Mouse (Mus musculus): ENCODE results near the gene Rxfp2. TPM values are rescaled to one million over a fixed set of nuclear protein-coding genes. Genes with fewer than 3 reads are reported as not detected.

Gene Rxfp2
- polyA plus RNA-seq, 1 experiment = not detected

DNA sequence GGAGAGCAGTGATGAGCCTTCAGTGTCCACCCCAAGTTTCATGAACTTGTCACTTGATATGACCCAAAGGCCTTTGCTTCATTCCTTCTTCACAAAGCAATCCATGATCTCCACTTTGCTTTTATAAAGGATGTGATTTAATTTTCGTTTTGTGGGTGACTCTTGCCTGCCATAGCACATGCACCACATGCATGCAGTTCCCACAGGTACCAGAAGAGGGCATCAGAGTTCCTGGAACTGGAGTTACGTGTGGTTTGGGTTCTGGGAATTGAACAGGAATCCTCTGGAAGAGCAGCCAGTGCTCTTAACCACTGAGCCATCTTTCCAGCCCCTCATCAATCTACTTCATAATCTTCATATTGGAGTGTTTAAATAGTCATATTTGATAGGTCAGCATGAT, 26.1 kb downstream of the Rxfp2 start:
- no peak for TF ChIP-seq USF1 (IDR thresholded peaks at IDR 0.05; ENCODE audit: low read depth)
- TF ChIP-seq CEBPB (IDR thresholded peaks at IDR 0.05; ENCODE audit: low read depth) = no peak
- TF ChIP-seq MYOD1 (IDR thresholded peaks at IDR 0.05; ENCODE audit: control insufficient read depth, insufficient read length, low read depth) = no peak
- no peak for TF ChIP-seq MAX (IDR thresholded peaks at IDR 0.05)
- no peak for TF ChIP-seq FOSL1 (IDR thresholded peaks at IDR 0.05; ENCODE audit: insufficient read depth, low read length, poor library complexity, severe bottlenecking)
- no peak for TF ChIP-seq CTCF (IDR thresholded peaks at IDR 0.05; ENCODE audit: control insufficient read depth, insufficient read depth, insufficient read length)
- no peak for TF ChIP-seq MYOG (IDR thresholded peaks at IDR 0.05; ENCODE audit: control insufficient read depth, extremely low read depth, insufficient read length)
- Histone ChIP-seq H3K79me2 (ENCODE audit: control insufficient read depth, insufficient read depth) (no peaks in the 10 kb centered on the region), H3K4me3 (ENCODE audit: insufficient read depth, poor library complexity, severe bottlenecking) (no peak overlapping the region), H3K27me3 (ENCODE audit: control insufficient read depth, insufficient read depth, insufficient read length) (no peaks in the 10 kb centered on the region), H3ac (ENCODE audit: control insufficient read depth, insufficient read length, low read depth) (no peak overlapping the region), H3K36me3 (ENCODE audit: control insufficient read depth, insufficient read depth) (no peaks in the 10 kb centered on the region), H3K79me3 (ENCODE audit: low read depth) (no peaks in the 10 kb centered on the region)

DNA sequence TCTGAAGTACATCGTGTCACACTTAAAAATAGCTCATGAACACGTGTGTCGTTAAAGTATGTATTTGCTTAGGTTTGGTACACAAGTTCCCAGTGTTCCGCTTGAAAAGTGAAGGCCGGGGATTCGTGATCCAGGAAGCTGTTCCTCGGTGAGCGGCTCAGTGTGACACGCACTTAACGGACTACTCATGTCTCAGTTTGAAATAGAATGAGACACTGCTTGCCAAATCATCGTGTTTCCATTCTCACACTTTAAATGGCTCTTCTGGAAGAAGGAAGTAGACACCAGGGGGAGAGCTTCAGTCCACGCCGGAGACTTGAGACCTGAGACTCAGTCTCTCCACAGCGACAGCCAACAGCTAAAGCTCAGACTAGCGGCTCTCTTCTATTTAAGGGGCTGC, 28.0 kb downstream of the Rxfp2 start:
- Histone ChIP-seq H3ac (ENCODE audit: control insufficient read depth, insufficient read length, low read depth) (no peak overlapping the region), H3K4me3 (ENCODE audit: insufficient read depth, poor library complexity, severe bottlenecking) (no peak overlapping the region), H3K36me3 (ENCODE audit: control insufficient read depth, insufficient read depth) (no peaks in the 10 kb centered on the region), H3K79me2 (ENCODE audit: control insufficient read depth, insufficient read depth) (no peaks in the 10 kb centered on the region), H3K79me3 (ENCODE audit: low read depth) (no peaks in the 10 kb centered on the region), H3K27me3 (ENCODE audit: control insufficient read depth, insufficient read depth, insufficient read length) (no peaks in the 10 kb centered on the region)
- TF ChIP-seq MYOD1 (IDR thresholded peaks at IDR 0.05; ENCODE audit: control insufficient read depth, insufficient read length, low read depth) (no peak), USF1 (IDR thresholded peaks at IDR 0.05; ENCODE audit: low read depth) (no peak), MAX (IDR thresholded peaks at IDR 0.05) (no peak), FOSL1 (IDR thresholded peaks at IDR 0.05; ENCODE audit: insufficient read depth, low read length, poor library complexity, severe bottlenecking) (no peak), CEBPB (IDR thresholded peaks at IDR 0.05; ENCODE audit: low read depth) (no peak), CTCF (IDR thresholded peaks at IDR 0.05; ENCODE audit: control insufficient read depth, insufficient read depth, insufficient read length) (no peak), MYOG (IDR thresholded peaks at IDR 0.05; ENCODE audit: control insufficient read depth, extremely low read depth, insufficient read length) (no peak)

DNA sequence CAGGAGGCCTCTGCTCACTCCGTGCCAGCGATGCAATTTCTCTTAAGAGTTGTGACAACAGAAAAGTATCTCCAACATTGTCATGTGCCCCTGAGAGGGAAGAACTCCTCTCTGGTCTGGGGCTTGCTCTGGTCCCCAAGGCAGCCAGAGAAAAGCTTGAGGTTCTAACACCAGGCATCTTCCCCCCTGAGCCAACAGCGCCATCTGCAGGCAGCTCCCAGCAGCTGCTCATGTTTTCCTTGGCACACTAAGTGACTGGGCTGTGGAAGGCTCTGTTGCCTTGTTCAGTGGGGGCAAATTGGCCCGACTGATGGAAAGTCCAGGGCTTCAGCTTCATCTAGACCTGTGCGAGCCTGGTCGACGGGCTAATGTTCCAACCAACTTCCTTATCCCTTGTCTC, 31.5 kb downstream of the Rxfp2 start:
- no peak overlapping the region for H3ac ChIP-seq (ENCODE audit: control insufficient read depth, insufficient read length, low read depth)
- no peaks in the 10 kb centered on the region for H3K79me2 ChIP-seq (ENCODE audit: control insufficient read depth, insufficient read depth)
- H3K27me3 ChIP-seq (ENCODE audit: control insufficient read depth, insufficient read depth, insufficient read length) = no peaks in the 10 kb centered on the region
- H3K4me3 ChIP-seq (ENCODE audit: insufficient read depth, poor library complexity, severe bottlenecking) = no peak overlapping the region
- TF ChIP-seq USF1 (IDR thresholded peaks at IDR 0.05; ENCODE audit: low read depth) = no peak
- TF ChIP-seq MYOD1 (IDR thresholded peaks at IDR 0.05; ENCODE audit: control insufficient read depth, insufficient read length, low read depth) = no peak
- TF ChIP-seq CEBPB (IDR thresholded peaks at IDR 0.05; ENCODE audit: low read depth) = no peak
- no peak for TF ChIP-seq FOSL1 (IDR thresholded peaks at IDR 0.05; ENCODE audit: insufficient read depth, low read length, poor library complexity, severe bottlenecking)
- no peak for TF ChIP-seq CTCF (IDR thresholded peaks at IDR 0.05; ENCODE audit: control insufficient read depth, insufficient read depth, insufficient read length)
- TF ChIP-seq MYOG (IDR thresholded peaks at IDR 0.05; ENCODE audit: control insufficient read depth, extremely low read depth, insufficient read length) = no peak
- TF ChIP-seq MAX (IDR thresholded peaks at IDR 0.05) = no peak
- H3K36me3 ChIP-seq (ENCODE audit: control insufficient read depth, insufficient read depth) = no peaks in the 10 kb centered on the region
- H3K79me3 ChIP-seq (ENCODE audit: low read depth) = no peaks in the 10 kb centered on the region

DNA sequence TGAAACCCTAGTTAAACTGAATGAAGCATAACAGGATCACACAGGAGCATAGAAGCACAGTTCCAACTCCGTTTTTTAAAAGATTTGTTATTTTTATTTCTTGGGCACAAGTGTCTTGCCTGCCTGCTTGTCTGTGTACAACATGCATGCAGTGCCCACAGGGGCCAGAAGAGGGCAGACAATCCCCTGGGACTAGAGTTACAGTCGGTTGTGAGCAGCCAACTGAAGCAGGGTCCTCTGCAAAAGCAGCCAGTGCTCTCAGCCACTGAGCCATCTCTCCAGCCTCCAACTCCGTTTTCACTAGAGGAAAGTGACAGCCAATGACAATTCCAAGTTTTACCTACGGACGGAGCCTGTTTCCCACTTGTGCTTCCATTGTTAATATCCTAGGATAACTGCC, 33.4 kb downstream of the Rxfp2 start:
- Histone ChIP-seq H3K4me3 (ENCODE audit: insufficient read depth, poor library complexity, severe bottlenecking) (no peak overlapping the region), H3K36me3 (ENCODE audit: control insufficient read depth, insufficient read depth) (no peaks in the 10 kb centered on the region), H3K79me3 (ENCODE audit: low read depth) (no peaks in the 10 kb centered on the region), H3ac (ENCODE audit: control insufficient read depth, insufficient read length, low read depth) (no peak overlapping the region), H3K27me3 (ENCODE audit: control insufficient read depth, insufficient read depth, insufficient read length) (no peaks in the 10 kb centered on the region), H3K79me2 (ENCODE audit: control insufficient read depth, insufficient read depth) (no peaks in the 10 kb centered on the region)
- TF ChIP-seq CEBPB (IDR thresholded peaks at IDR 0.05; ENCODE audit: low read depth) = no peak
- TF ChIP-seq USF1 (IDR thresholded peaks at IDR 0.05; ENCODE audit: low read depth) = no peak
- no peak for TF ChIP-seq CTCF (IDR thresholded peaks at IDR 0.05; ENCODE audit: control insufficient read depth, insufficient read depth, insufficient read length)
- no peak for TF ChIP-seq MYOD1 (IDR thresholded peaks at IDR 0.05; ENCODE audit: control insufficient read depth, insufficient read length, low read depth)
- no peak for TF ChIP-seq FOSL1 (IDR thresholded peaks at IDR 0.05; ENCODE audit: insufficient read depth, low read length, poor library complexity, severe bottlenecking)
- TF ChIP-seq MYOG (IDR thresholded peaks at IDR 0.05; ENCODE audit: control insufficient read depth, extremely low read depth, insufficient read length) = no peak
- TF ChIP-seq MAX (IDR thresholded peaks at IDR 0.05) = no peak

DNA sequence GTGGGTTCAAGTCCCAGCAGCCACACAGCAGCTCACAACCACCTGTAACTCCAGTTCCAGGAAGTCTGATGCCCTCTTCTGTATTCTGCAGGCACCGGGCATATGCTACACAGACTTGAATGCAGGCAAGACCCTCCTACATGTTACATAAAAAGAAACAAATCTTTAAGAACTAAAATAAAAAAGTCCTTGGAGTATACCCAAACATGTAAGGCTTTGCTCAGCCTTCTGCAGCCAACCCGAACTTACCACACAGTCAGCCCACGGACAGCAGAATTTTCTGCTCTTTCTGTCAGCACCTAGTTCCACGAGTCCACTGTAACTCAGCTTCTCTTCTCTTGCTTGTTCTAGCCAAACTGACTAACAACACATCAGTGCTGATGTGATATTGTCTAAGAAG, 34.8 kb downstream of the Rxfp2 start:
- H3K27me3 ChIP-seq (ENCODE audit: control insufficient read depth, insufficient read depth, insufficient read length) = no peaks in the 10 kb centered on the region
- TF ChIP-seq CEBPB (IDR thresholded peaks at IDR 0.05; ENCODE audit: low read depth) (no peak), FOSL1 (IDR thresholded peaks at IDR 0.05; ENCODE audit: insufficient read depth, low read length, poor library complexity, severe bottlenecking) (no peak), CTCF (IDR thresholded peaks at IDR 0.05; ENCODE audit: control insufficient read depth, insufficient read depth, insufficient read length) (no peak), MYOG (IDR thresholded peaks at IDR 0.05; ENCODE audit: control insufficient read depth, extremely low read depth, insufficient read length) (no peak), MYOD1 (IDR thresholded peaks at IDR 0.05; ENCODE audit: control insufficient read depth, insufficient read length, low read depth) (no peak), MAX (IDR thresholded peaks at IDR 0.05) (no peak), USF1 (IDR thresholded peaks at IDR 0.05; ENCODE audit: low read depth) (no peak)
- no peak overlapping the region for H3K4me3 ChIP-seq (ENCODE audit: insufficient read depth, poor library complexity, severe bottlenecking)
- H3K79me3 ChIP-seq (ENCODE audit: low read depth) = no peaks in the 10 kb centered on the region
- H3K36me3 ChIP-seq (ENCODE audit: control insufficient read depth, insufficient read depth) = no peaks in the 10 kb centered on the region
- no peak overlapping the region for H3ac ChIP-seq (ENCODE audit: control insufficient read depth, insufficient read length, low read depth)
- no peaks in the 10 kb centered on the region for H3K79me2 ChIP-seq (ENCODE audit: control insufficient read depth, insufficient read depth)

DNA sequence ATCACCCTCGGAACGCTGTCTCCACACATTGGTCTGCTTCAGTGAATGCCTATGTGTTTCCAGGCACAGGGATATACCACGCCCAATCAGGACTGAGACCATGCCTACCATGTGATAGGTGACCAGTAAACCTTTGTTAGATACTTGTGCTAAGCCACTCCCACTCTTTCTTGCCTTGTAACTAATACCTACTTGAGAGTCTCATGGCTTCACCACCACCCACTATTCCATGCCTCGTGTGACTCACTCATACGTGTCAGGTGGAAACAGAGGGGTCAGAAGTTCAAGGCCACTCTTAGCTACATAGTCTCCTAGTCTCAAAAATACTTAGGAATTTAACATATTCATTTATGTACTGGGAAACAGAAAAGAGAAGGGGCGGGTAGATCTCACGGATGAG, 35.5 kb downstream of the Rxfp2 start:
- no peaks in the 10 kb centered on the region for H3K36me3 ChIP-seq (ENCODE audit: control insufficient read depth, insufficient read depth)
- H3ac ChIP-seq (ENCODE audit: control insufficient read depth, insufficient read length, low read depth) = no peak overlapping the region
- H3K79me3 ChIP-seq (ENCODE audit: low read depth) = no peaks in the 10 kb centered on the region
- no peaks in the 10 kb centered on the region for H3K27me3 ChIP-seq (ENCODE audit: control insufficient read depth, insufficient read depth, insufficient read length)
- H3K4me3 ChIP-seq (ENCODE audit: insufficient read depth, poor library complexity, severe bottlenecking) = no peak overlapping the region
- no peaks in the 10 kb centered on the region for H3K79me2 ChIP-seq (ENCODE audit: control insufficient read depth, insufficient read depth)
- TF ChIP-seq CEBPB (IDR thresholded peaks at IDR 0.05; ENCODE audit: low read depth) (no peak), MYOG (IDR thresholded peaks at IDR 0.05; ENCODE audit: control insufficient read depth, extremely low read depth, insufficient read length) (no peak), MYOD1 (IDR thresholded peaks at IDR 0.05; ENCODE audit: control insufficient read depth, insufficient read length, low read depth) (no peak), CTCF (IDR thresholded peaks at IDR 0.05; ENCODE audit: control insufficient read depth, insufficient read depth, insufficient read length) (no peak), FOSL1 (IDR thresholded peaks at IDR 0.05; ENCODE audit: insufficient read depth, low read length, poor library complexity, severe bottlenecking) (no peak)

Measured in C2C12 (cell line).